Mouse (Mus musculus) yolk sac, embryonic 10.5 days (tissue): ENCODE measurements around the gene Ppp1r3e.

Experiments
- DNase-seq: peaks from one replicate; pipeline ENCODE4 v3.0.0-alpha.2; 2017; ENCODE audit warnings: low spot score

Gene Ppp1r3e

DNA sequence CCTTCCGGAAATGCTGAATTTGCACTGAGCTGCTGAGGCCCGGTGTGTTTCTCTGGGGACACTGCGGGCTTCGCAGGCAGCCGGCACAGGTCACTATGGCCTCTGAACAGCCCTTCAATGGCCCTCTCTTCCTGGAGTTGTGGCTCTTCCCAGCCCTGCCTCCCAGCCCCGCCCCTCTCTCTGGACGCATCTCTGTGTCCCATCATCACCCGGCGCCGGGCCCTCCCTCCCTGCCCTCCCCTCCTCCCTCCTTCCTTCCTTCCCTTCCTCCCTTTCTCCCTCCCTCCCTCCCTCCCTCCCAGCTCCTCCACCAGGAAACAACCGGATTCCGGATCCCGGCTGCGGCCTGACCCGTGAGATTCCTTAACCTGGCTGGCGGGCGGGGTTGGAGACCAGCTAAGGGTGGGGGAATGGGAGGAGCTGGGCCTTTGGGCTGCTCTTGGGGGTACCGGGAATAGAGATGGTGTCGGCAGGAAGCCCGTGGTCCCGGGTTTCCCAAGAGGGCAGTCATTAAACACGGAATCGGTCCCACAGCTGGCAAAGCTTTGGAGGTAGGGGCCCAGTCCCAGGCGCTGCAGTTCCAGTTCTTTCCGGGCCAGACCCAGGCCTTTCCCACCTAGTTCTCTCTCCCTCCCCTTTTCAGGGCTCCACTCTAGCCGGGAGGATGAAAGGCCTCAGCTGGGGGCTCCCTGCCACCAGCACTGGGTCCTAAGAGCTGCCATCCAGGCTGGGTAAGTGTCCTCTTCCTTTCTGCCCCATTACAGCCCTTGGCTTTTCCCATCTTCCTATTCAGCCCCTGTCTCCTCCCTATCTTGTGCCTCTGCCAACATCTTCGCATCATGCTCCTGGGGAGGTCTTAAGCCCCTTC, 6.0 kb upstream of the Ppp1r3e start, which contains the start of the genes Bcl2l2 and Gm20521:
Gene Bcl2l2 (plus strand): TSS at position 224 of the 868 bp plus-strand sequence.
Gene Gm20521 (plus strand): TSS at position 288 of the 868 bp plus-strand sequence.
- peak; percentile 96 for DNase-seq

DNA sequence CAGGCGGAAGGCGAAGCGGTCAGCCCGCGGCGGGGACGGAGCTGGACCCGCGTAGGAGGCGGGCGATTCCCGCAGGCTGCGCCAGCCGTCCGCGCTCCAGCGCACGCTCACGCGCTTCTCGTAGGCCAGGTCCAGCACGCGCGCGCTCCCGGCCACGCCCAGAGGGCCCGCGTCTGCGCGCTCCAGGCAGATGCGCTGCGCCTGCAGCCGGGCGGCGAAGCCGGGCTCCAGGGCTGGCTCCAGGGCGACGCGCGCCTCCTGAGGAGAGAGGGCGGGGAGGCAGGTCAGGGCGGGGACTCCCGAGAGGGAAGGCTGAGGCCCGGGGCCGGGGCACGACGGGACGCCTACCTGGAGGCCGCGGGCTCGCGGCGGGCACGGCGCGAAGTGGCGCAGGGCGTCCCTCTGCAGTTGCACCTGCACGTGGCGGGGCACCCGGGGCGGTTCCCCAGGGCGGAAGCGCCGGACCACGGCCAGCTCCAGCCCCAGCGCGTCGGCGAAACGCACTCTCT, 757 bp downstream of the Ppp1r3e start:
- DNase-seq: peak; percentile 90

DNA sequence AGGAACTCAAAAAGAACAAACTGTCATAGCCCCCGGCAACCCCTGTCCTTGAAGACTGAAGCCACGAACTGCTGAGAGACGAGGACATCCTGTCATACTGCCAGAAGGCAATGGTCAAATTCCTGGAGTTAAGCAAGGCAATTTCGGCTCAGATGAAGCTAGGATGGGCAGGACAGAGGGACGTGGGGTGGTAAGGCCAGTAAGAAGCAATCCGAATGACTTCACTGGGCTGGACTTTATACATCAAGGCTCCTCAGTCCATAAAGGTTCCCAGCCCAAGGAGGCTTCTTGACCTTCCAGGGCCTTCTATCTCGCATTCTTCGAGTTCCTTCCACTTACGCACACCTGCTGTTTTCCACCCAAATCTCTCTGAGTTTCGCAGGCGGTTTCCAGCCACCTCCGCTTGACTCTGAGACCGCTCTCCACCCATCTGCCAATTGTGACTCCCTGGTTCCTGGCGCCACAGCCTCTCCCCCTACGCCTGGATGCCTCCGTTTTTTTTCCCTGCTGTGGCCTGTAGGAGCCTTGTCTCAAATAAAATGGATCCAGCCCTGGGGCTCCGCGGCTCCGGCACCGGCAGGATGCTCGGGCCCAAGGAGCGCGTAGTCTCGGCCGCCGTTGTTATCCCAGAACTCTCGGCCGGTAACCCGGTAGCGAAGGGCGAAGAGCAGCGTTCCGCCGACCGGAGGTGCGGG, 1.4 kb downstream of the Ppp1r3e start:
- peak; percentile 25 for DNase-seq

DNA sequence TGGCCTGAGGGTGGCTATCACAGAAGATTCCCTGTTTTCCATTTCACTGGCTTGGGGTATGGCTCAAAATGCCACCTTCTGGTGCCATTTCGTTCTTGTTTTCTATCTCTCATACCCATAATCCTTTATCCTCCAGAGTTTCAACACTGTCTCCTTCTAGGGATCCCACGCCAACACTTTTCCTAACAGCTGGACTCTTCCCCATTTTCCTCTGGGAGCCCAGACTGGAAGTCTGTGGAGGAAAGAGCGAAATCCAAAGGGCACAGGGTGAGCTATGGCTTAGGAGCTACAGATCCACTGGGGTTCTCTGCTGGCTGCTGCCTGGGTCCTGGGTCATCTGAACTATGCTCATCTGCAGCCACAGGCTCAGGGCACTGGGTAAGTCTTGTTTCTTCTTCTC, 3.2 kb downstream of the Ppp1r3e start:
- DNase-seq: no peak

DNA sequence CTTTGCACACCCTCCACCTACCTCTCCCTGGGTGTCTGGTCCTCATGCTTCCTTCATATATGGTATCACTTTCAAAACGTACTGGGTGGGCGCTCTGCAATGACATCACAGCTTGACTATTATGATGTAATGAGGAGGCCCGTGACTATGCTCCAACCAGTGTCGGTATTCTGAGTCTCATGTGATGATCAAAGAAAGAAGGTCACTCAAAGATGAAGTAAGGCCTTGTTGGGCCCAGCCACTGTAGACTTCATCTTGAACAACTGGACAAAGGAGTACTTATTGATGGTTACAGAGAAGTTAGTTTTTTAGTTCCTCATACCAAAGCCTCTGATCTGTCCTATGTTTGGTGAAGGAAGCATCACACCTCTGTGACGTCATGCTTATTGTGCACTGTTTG, 6.5 kb downstream of the Ppp1r3e start, which contains the start of gene Homez:
Gene Homez (minus strand): TSS at position 101 of the 400 bp plus-strand sequence.
- DNase-seq: no peak

DNA sequence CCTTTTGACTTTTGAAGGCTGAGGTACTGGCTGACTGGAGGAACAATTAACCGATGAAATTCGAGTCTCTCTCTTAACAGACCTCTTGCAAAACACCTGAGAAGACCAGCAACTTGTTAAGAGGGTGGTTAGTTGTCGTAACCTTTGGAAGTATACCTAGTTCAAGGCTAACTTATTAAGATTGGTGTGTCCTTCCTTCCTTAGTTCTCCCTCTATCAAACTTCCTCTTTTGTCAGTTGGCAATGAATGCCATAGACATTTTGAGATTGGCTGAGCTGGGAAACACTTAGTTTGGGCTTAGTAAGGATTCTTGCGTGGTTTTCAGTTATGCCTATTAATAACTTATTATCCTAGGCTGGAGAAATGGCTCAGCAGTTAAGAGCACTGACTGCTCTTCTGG, 9.3 kb downstream of the Ppp1r3e start:
- no peak for DNase-seq

DNA sequence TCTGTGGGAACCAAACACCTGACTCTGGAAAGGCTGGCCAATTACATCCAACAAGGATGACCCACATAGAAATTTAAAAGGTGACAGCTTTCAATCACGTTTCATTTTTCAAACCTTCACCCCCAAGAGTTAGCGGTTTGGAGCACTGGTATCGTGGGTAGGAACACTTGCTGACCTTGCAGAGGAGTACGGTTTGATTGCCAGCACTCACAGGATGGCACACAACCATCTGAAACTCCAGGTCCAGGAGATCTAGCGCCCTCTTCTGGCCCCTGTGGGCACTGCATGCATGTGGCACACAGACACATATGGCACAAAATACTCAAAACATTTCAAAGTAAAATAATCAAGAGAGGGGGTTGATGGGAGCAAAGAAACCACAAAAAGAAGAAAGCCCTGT, 10.4 kb downstream of the Ppp1r3e start:
- DNase-seq: no peak

DNA sequence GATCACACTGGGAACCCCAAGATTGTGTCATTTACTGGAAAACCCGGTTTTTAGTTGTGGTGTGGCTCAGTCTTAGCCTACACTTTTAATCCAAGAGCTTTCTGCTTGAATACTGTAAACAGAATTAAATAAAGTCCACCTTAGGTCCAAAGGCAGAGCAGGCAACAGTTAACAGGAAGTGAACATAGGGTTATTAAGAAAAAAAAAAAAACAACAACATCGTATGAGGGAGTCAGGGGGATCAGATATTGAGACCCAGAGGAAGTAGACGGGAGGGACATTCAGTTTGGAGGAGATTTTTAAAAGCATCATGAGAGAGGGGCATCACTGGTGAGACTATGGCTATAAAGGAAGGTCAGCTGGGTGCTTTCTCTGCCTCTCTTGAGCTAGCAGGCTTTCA, 11.1 kb downstream of the Ppp1r3e start:
- DNase-seq: no peak

DNA sequence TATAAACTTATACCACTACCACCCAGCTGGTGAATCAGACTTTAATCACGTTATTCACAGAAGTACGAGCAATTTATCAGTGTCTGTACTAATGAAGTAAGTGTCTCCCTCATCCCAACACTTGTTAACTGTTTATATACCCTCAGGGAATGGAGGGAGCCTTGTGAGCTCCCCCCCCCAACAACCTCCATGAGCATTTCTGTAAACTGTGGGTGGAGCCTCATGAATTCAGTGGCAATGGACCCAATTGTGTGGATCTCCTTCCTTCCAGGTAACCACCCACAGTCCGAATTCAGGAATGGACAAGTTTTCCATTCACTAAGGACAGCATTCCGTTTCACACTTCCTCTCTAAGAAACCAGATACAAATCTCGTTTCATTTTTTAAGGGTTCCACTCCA, 11.7 kb downstream of the Ppp1r3e start:
- DNase-seq: no peak

DNA sequence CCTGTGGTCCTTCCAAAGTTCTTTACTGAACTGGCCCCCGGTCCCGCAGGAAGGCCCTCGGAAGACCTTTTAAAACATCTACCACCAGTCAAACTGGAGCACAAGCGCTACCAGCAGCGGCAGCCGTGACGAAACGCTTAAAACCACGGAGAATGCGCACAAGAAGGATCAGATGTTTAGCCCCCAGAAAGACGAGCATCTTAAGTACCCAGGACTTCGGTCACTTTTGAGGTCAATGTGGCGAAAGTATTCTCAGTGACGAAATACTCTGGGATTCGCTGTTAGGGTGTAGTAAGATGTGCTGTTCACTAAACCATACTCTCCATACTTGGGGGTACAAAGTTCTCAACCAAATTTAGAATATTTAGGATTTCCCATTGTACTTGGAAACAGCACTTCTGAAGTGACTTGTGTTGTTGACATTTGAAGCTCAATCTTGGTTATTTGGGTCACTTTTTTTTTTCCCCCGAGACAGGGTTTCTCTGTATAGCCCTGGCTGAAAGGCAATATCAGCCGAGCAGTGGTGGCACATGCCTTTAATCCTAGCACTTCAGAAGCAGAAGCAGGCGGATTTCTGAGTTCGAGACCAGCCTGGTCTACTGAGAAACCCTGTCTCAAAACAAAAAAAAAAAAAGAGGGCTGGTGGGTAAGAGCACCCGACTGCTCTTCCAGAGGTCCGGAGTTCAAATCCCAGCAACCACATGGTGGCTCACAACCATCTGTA, 12.9 kb downstream of the Ppp1r3e start:
- no peak for DNase-seq

DNA sequence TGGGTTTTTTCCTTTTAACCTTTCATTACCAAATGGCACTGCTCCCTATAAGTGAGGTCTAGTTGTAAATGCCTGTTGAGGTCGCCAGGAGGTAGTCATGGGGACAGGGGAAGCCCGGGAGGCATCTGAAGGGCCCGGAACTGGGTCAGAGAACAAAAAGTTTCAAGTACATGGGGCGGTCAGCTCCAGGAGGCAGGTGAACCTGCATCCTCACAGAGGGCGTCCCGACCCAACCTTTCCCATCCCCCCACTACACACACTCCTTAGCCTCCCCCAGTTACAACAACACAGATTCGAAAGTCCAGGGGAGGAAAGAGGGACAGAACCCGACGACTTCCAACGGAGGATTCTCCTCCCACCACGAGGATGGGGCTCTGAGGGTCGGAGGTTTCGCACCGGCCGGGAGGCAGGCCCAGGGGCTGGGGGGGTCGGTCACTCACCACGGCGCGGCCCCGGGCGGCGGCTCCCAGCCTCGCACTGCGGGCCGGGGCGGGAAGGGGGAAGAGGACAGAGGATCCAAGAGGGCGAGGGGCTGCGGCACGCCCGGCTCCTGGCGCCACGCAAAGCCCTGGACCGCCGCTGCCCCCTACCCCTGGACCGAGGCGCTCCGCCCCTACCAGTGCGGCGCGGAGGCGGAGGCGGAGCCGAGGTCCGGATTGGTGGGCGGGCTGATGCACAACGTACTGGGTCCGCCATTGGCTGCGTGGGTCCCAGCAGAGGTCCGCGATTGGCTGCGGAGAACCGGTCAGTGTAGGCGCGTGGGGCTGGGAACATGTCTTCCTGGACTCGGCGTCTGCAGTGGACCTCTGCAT, 13.6 kb downstream of the Ppp1r3e start:
- DNase-seq: peak; percentile 93

DNA sequence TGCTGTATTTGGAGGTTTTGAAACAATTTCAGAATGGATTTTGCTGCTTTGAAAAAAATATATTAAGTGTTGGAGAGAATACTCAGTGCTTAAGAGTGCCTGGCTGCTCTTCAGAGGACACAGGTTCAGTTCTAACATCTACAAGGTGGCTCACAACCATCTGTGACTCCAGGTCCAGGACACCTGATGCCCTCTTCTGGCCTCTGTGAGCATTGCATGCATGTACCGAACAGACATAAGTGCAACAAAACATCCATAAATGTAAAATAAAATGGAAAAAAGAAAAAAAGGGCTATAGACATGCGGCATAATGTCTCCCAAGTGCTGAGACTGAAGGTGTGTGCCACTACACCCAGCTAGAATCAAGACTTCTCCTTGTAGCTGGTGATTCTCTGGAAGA, 16.8 kb downstream of the Ppp1r3e start:
- DNase-seq: no peak

DNA sequence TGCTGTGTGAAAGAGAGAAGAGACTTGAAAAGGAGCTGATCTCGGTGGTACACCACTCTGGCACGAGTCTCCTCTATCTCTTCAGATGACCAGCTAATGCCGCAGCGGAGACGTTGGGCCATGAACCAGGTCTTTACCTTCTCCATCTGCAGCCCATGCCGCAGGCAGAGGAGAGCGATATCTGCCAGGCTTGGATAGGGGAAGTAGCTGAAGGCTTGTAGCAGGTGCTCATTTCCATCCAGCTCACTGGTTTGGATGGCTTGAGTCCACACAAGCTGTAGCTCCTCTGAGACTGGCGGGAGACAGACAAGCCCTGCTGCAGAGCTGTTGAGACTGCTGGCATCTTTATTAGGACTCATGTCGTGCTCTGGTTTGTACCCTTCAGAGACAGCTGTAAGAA, 19.5 kb downstream of the Ppp1r3e start:
- no peak for DNase-seq

DNA sequence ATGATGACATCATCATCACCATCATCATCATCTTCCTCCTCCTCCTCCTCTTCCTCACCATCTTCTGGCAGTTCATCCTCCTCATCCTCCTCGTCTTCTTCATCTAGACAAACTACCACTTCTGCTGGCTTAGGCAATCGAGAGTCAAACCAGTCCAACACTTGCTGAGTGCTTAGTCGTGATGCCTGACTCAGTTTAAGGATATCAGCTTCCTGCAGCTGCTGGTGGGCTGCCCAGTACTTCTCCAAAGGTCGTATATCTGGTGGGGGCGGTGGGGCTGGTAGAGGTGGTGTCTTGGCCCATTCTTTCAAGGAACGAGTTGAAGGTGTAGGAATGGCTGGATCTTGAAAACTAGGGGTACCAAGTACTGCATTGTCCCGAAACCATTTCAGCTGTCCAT, 20.6 kb downstream of the Ppp1r3e start:
- no peak for DNase-seq

DNA sequence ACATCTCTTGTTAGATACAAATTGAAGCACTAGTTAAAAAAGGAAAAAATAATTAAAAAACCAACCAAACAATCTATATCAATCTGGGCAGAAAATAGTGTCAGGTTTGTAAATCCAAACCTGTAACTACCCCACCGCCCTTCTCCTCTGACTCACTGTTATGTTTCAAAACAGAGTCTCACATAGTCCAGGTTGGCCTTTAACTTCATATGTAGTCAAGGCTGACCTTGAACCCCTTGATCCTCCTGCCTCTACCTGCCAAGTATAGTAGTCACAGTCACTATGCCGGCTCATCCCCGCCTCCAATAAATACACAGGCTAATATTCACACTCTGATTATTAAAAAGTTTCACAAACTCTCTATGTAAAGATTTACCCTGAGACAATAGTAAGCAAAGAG, 21.6 kb downstream of the Ppp1r3e start:
- no peak for DNase-seq

DNA sequence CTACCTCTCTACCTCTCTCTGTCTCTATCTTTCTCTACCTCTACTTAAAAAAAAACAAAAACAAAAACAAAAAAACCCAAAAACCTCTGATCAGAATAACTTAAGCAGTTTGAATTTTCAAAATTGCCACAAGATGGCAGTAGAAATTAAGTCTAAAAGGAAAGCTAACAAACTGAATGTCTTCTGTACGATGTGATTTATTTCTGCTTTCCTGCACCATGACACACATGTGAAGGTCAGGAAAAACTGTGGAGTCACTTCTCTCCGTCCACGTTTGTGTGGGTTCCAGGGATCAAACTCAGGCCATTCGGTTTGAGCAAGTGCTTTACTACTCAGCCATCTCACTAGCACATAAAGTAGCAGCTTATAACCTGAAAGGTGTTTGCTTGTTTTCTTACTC, 33.9 kb downstream of the Ppp1r3e start:
- DNase-seq: no peak

DNA sequence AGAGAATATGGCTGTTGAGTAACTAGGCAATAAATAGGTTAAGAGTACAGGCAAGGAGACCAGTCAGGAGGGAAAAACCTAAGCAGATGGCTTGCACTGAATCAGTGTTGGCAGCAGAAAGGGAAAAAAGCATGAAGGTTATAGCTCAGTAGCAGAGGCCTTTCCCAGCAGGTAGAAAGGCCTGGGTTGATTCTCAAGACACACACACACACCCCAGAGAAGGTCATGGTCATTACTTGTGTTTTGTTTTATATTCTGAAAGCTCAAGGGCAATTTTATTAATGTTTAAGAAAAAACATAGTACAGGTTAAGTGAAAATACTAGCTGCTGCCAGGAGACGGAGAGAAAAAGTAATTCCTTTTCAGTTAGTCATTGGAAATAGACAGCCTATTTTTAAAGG, 53.6 kb downstream of the Ppp1r3e start:
- DNase-seq: no peak
